Mouse (Mus musculus) NIH3T3 (cell line): Measurements from ENCODE around the gene Lrrc34.

ENCODE experiments used
- DNase-seq: peaks from one replicate; pipeline ENCODE4 v3.0.0-alpha.2; 2012; ENCODE audit warnings: low read depth

Gene Lrrc34

GRCm38 (mm10) chr3:30599711-30600545 is 47.7 kb downstream of the Lrrc34 start, which contains the start of gene Actrt3:
TSS of gene Actrt3 (minus strand) at chr3:30599939.
- DNase-seq = peak; percentile 65

DNA sequence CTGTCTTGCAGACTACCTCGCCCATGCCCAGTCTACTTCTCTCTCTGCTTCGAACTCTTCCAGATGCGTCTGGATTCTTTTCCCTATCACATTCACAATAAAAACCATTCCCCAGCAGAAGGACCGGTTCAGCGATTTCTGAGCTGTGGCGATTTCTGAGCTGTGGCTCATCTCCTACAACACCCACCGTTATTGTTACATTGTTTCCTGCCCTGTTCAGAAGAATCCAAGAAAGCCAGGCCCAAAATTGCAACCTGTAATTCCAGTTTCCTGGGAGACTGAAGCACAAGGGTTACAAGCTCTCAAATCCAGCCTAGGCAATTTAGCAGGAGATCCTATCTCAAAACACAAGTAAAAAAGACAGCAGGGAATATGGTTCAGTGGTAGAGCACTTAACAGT is 50.4 kb downstream of the Lrrc34 start:
- no peak for DNase-seq

DNA sequence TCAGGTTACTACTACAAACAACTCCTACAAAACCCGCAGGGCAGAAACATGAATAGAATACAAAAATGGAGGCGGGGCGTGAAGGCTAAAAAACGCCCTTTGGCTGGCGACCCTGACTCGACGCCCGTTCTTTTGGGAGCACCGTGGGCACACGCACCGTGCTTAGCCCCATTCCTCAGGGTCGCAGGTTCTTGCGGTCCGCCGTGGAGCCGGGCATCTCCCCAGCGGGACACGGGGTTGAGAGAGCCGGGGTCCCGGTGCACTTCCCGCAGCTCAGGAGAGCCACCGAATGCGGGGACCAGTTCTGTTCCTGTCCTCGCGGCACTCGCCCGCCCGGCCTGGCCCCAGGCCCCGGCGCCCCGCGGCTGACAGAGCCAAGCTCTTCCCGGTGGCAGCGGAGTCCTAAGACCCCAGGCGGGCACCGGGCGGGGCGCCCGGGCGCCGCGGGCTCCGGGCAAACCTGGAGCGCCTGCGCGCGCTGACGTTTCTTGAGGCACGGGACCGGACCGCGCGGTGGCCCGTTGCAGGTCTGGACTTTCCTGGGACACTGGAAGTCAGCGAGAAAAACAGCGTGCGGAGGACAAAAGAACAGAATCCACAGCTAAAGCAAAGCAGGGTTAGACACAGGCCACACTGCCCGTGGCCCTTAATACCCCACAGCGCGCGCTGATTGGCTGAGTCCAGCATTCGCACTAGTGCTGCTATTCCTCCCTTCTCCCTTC is 52.4 kb downstream of the Lrrc34 start:
- DNase-seq = peak; percentile 71

- peak; percentile 54 for DNase-seq
Measured at GRCm38 (mm10) chr3:30593719-30594485, 53.8 kb downstream of the Lrrc34 start.

DNA sequence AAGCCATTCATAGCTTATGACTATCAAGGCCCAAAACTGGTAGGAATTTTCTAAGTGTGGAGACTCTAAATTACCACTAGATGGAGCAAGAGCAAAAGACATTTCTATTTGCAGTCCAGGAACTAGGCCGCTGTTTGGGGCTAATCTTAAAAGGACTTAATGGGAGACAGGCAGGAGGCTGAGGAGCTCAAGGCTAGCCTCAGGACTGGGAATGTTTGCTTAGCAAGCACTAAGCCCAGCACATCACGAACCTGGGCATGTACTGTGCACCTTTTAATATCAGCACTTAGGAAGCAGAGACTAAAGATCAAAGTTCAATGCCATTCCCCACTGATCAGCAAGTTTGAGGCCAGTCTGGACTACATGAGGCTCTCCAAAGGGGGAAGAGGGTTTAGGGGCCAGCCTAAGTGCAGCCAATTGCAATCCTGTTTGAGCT is 55.2 kb downstream of the Lrrc34 start:
- DNase-seq = peak; percentile 84

DNA sequence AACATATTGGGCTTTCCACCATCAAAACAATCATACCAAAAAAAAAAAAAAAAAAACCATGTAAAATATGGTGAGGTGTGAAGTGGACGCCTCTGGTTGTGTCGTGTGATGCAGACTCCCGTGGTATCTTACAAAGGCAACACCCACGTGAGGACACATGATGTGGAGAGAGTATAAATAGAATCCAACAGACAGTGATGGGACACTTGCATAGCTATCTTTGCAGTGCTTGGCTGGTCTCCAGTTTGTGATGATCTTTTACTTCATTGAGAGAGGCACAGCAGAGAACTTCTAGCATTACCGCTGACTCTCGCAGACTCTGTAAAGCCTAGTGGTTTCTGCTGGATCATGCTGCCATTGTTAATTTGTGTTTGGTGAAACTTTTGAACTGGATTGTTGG is 58.8 kb downstream of the Lrrc34 start:
- no peak for DNase-seq
